ENCODE assay signal across 17 mouse cellular contexts in the genomic region with DNA sequence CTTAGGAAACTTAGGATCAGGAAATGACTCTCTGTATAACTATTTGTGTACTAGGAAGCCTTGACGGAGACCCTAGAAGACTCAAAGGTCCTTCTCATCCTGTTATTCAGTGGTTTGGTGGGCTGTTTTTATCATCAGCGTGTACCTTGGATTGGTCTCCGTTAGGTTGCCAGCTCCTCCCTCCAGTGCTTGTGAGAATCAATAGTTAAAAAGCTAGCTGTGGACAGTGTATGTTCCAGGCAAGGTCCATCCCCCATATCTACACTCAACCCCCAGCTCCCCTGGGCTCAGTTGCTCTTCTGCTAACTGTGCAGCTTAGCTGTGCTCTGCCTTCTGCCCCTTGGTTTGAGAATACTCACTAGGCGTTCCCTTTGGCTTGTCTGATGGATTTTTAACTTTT.
"Had no signal": no experiment of that assay in that cellular context is flagged by ENCODE, and none has a peak within 500 bp of the region (broad histone marks: within the 10 kb centered on the region; RNA-seq: fewer than 3 reads in every experiment).

No protein-coding gene starts in this region.

- ATAC-seq: liver, postnatal 0 days; lung, postnatal 0 days; midbrain, embryonic 15.5 days had no signal

- H3K4me2 ChIP-seq: lung, embryonic 15.5 days; midbrain, embryonic 12.5 days; midbrain, embryonic 15.5 days; neural tube, embryonic 12.5 days; stomach, embryonic 15.5 days had no signal

- H3K4me1 ChIP-seq: lung, embryonic 15.5 days; midbrain, embryonic 12.5 days; midbrain, embryonic 15.5 days; neural tube, embryonic 12.5 days; stomach, embryonic 15.5 days had no signal

- H3K36me3 ChIP-seq: lung, embryonic 15.5 days; midbrain, embryonic 12.5 days; midbrain, embryonic 15.5 days; neural tube, embryonic 12.5 days; stomach, embryonic 15.5 days had no signal

- DNase-seq: liver, postnatal 0 days; lung, adult 2 months; lung, postnatal 14 days; lung, postnatal 36 days; right cerebral cortex, postnatal 14 days; thymus, adult 2 months; thymus, postnatal 25 days; thymus, postnatal 4 days had no signal

- H3K9me3 ChIP-seq: lung, embryonic 15.5 days; megakaryocyte, embryonic 14.5 days; midbrain, embryonic 12.5 days; midbrain, embryonic 15.5 days; neural tube, embryonic 12.5 days; stomach, embryonic 15.5 days had no signal

- H3K9ac ChIP-seq: liver, postnatal 0 days; lung, embryonic 15.5 days; midbrain, embryonic 12.5 days; midbrain, embryonic 15.5 days; neural tube, embryonic 12.5 days; stomach, embryonic 15.5 days had no signal

- H3K27ac ChIP-seq: lung, embryonic 15.5 days; macrophage; midbrain, embryonic 12.5 days; midbrain, embryonic 15.5 days; neural tube, embryonic 12.5 days; stomach, embryonic 15.5 days; stomach, postnatal 0 days had no signal

- H3K27me3 ChIP-seq: lung, embryonic 15.5 days; megakaryocyte, embryonic 14.5 days; midbrain, embryonic 12.5 days; midbrain, embryonic 15.5 days; neural tube, embryonic 12.5 days; stomach, embryonic 15.5 days had no signal

- H3K4me3 ChIP-seq: lung, embryonic 15.5 days; megakaryocyte, embryonic 14.5 days; midbrain, embryonic 12.5 days; midbrain, embryonic 15.5 days; neural tube, embryonic 12.5 days; stomach, embryonic 15.5 days had no signal
